Mouse (Mus musculus) telencephalon, adult 2 months (tissue): ENCODE results near the gene Krt42.
"Not testable (repeated sequence)": the region's sequence is repeated elsewhere in the genome, so short reads cannot be mapped to it uniquely, and the experiment has no call there.

Experiments used
- DNase-seq: peaks from one replicate; pipeline ENCODE4 v3.0.0-alpha.2; 2011; ENCODE audit warnings: low read depth, low spot score

Gene Krt42

GRCm38 (mm10) chr11:100278759-100279158, 9.1 kb upstream of the Krt42 start:
- DNase-seq: no peak

GRCm38 (mm10) chr11:100277726-100278480, 8.2 kb upstream of the Krt42 start:
- no peak for DNase-seq

GRCm38 (mm10) chr11:100275466-100275865, 5.8 kb upstream of the Krt42 start:
- DNase-seq: no peak

- DNase-seq: no peak
These were observed 5.0 kb upstream of the Krt42 start for GRCm38 (mm10) chr11:100274719-100275118.

GRCm38 (mm10) chr11:100271878-100272277, 2.2 kb upstream of the Krt42 start:
- DNase-seq: no peak

- DNase-seq: no peak
These were observed 7.4 kb downstream of the Krt42 start for GRCm38 (mm10) chr11:100262058-100262980.

GRCm38 (mm10) chr11:100261235-100261605, 8.5 kb downstream of the Krt42 start:
- no peak for DNase-seq

GRCm38 (mm10) chr11:100260514-100261234, 9.0 kb downstream of the Krt42 start, which contains the start of gene Krt17:
Gene Krt17 (minus strand): TSS chr11:100261029.
- no peak for DNase-seq

- no peak for DNase-seq
These were observed 10.6 kb downstream of the Krt42 start for GRCm38 (mm10) chr11:100259079-100259478.

- DNase-seq: no peak
These were observed 11.7 kb downstream of the Krt42 start for GRCm38 (mm10) chr11:100257967-100258366.

GRCm38 (mm10) chr11:100255514-100255913, 14.2 kb downstream of the Krt42 start:
- DNase-seq: no peak

- DNase-seq: peak; percentile 29
These were observed 15.1 kb downstream of the Krt42 start for GRCm38 (mm10) chr11:100254360-100255090.

- no peak for DNase-seq
These were observed 20.7 kb downstream of the Krt42 start, which contains the start of gene Krt16 for GRCm38 (mm10) chr11:100248852-100249465. Gene Krt16 (minus strand): TSS chr11:100248902.

- DNase-seq: not testable (repeated sequence)
These were observed 23.2 kb downstream of the Krt42 start for GRCm38 (mm10) chr11:100246471-100246870.

GRCm38 (mm10) chr11:100240272-100240671, 29.4 kb downstream of the Krt42 start:
- not testable (repeated sequence) for DNase-seq

GRCm38 (mm10) chr11:100221741-100222140, 47.9 kb downstream of the Krt42 start:
- DNase-seq: peak; percentile 44

GRCm38 (mm10) chr11:100219304-100219703, 50.4 kb downstream of the Krt42 start:
- DNase-seq: no peak
